Mouse (Mus musculus) effector memory CD4-positive, alpha-beta T cell, adult 7 months (primary cell): ENCODE results near the gene Ucp3. TPM values are rescaled to one million over a fixed set of nuclear protein-coding genes. Genes with fewer than 3 reads are reported as not detected.

Source experiments
- polyA plus RNA-seq: library from polyadenylated mRNA; unstranded; fragments of 100-300 nt; shearing (Covaris generic); gene quantifications from one replicate; pipeline ENCODE4 v1.2.1, GENCODE M21; 2017

Ucp3 gene
- 0.66 TPM for polyA plus RNA-seq

DNA sequence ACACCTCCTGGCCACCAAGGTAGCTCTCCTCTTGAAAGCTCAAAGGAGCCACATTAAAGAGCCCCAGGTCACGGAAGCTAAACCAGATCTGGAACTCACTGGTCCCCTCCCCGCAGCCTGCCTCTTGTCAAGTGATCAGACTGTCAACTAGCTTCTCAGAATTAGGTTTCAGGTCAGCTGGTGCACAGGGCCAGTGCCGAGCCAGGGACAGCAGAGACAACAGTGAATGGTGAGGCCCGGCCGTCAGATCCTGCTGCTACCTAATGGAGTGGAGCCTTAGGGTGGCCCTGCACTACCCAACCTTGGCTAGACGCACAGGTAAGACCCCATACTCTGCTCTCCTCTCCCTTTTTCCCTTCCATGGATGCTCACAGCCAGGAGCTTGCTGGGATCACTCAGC lies at the start of gene Ucp3:
Gene Ucp3, plus strand, starts transcription at position 214 of the 400 bp plus-strand sequence.

DNA sequence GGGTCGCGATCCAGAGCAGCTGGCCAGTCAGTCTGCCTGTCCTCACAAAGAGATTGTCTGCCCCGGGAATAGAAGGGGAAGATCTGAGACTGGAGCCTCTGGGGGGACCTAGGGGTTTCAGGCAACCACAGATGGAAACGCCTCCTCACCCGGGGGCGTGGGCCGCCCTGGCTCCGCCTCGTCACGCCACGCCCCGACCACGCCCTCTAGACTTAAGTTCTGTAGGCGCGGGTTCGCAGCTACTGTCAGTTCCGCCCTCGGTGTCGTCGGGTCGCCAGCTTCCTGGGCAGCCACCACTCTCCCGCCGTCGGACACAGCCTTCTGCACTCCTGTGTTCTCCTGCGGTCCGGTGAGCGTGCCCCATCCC lies 20.3 kb downstream of the Ucp3 start, which contains the start of gene Ucp2:
Gene Ucp2, plus strand, starts transcription at position 221 of the 367 bp plus-strand sequence.

DNA sequence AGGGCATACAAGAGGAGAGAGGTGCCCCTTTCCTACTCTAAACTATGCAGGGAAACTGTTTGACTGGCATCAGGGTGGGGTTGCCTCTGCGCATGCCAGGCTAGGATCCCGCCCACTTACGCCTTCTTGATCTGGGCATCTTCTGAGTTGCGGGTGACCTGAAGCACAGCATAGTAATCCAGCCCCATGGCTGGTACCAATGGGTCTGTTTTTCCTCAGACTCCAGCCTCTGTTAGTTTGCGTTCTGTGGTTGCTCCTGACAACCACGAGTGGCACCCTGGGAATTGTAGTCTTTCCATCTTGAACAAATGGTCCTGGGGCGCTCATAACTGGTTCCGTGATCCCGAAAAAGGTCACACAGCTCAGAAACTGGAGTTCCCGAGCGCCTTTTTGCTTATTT lies 41.8 kb downstream of the Ucp3 start, which contains the start of gene Dnajb13:
Gene Dnajb13, minus strand, starts transcription at position 388 of the 400 bp plus-strand sequence.

Other genes with a start within 250 kb of the Ucp3 start
- 18.2 TPM for gene Pgm2l1, start 245.6 kb upstream of the Ucp3 start, polyA plus RNA-seq
- not detected for gene P4ha3, start 187.5 kb upstream of the Ucp3 start, polyA plus RNA-seq
- 33.8 TPM for gene C2cd3, start 100.8 kb upstream of the Ucp3 start, polyA plus RNA-seq
- 35.1 TPM for gene Ppme1, start 100.7 kb upstream of the Ucp3 start, polyA plus RNA-seq
- gene Ucp2, start 20.3 kb downstream of the Ucp3 start, polyA plus RNA-seq: 835 TPM
- 8.4 TPM for gene Dnajb13, start 42.0 kb downstream of the Ucp3 start, polyA plus RNA-seq
- 4.4 TPM for gene Coa4, start 64.1 kb downstream of the Ucp3 start, polyA plus RNA-seq
- 79.5 TPM for gene Rab6a, start 134.4 kb downstream of the Ucp3 start, polyA plus RNA-seq
- 32.3 TPM for gene Mrpl48, start 135.3 kb downstream of the Ucp3 start, polyA plus RNA-seq
- not detected for gene Plekhb1, start 189.4 kb downstream of the Ucp3 start, polyA plus RNA-seq
- 12.8 TPM for gene Fam168a, start 233.6 kb downstream of the Ucp3 start, polyA plus RNA-seq